Mouse (Mus musculus): ENCODE results near the gene Gm5890. TPM values are rescaled to one million over a fixed set of nuclear protein-coding genes. Genes with fewer than 3 reads are reported as not detected.
"Not testable (repeated sequence)": the region's sequence is repeated elsewhere in the genome, so short reads cannot be mapped to it uniquely, and the experiment has no call there.

Gene Gm5890
- not detected in 2 replicates for polyA plus RNA-seq (2015; fragmentation: Nextera tagmentation; extraction: Ambion mirVana)

GRCm38 (mm10) chr7:20262734-20263133, at the start of gene Gm5890:
Gm5890 (minus strand) TSS chr7:20262834.
- no CpG with 5 or more reads among the region's 3 CpGs for WGBS
- H3K4me1 ChIP-seq (replicated peaks; ENCODE audit: control insufficient read depth, insufficient read depth, low read length); H3K4me3 ChIP-seq (ENCODE audit: low read length); H3K4me2 ChIP-seq (ENCODE audit: low read depth, low read length); H3K9ac ChIP-seq (ENCODE audit: low read length); ATAC-seq (ENCODE audit: low read depth); H3K27me3 ChIP-seq (ENCODE audit: control insufficient read depth, insufficient read depth, low read depth, low read length); H3K36me3 ChIP-seq (ENCODE audit: control insufficient read depth, insufficient read depth, low read length); H3K27ac ChIP-seq (ENCODE audit: low read length); H3K9me3 ChIP-seq (ENCODE audit: control insufficient read depth, low read length): not testable (repeated sequence)

- not testable (repeated sequence) for H3K9me3 ChIP-seq (ENCODE audit: control insufficient read depth, low read length); H3K4me1 ChIP-seq (replicated peaks; ENCODE audit: control insufficient read depth, insufficient read depth, low read length); H3K4me3 ChIP-seq (ENCODE audit: low read length); H3K9ac ChIP-seq (ENCODE audit: low read length); H3K36me3 ChIP-seq (ENCODE audit: control insufficient read depth, insufficient read depth, low read length); H3K4me2 ChIP-seq (ENCODE audit: low read depth, low read length); H3K27ac ChIP-seq (ENCODE audit: low read length); ATAC-seq (ENCODE audit: low read depth); H3K27me3 ChIP-seq (ENCODE audit: control insufficient read depth, insufficient read depth, low read depth, low read length)
- WGBS = no CpG with 5 or more reads among the region's 2 CpGs
These were observed 28.9 kb downstream of the Gm5890 start, which contains the start of gene Gm4498 for GRCm38 (mm10) chr7:20233728-20234127. Gm4498 (minus strand) TSS chr7:20233828.

Other genes with a start within 250 kb of the Gm5890 start
- gene Vmn1r91, start 163.2 kb downstream of the Gm5890 start, polyA plus RNA-seq (2015; fragmentation: Nextera tagmentation; extraction: Ambion mirVana) = not detected in 2 replicates
- not detected in 2 replicates for gene Gm16442, start 140.3 kb downstream of the Gm5890 start, polyA plus RNA-seq (2015; fragmentation: Nextera tagmentation; extraction: Ambion mirVana)
- gene Vmn1r93, start 123.7 kb downstream of the Gm5890 start, polyA plus RNA-seq (2015; fragmentation: Nextera tagmentation; extraction: Ambion mirVana) = not detected in 2 replicates
- not detected in 2 replicates for gene Vmn1r94, start 94.5 kb downstream of the Gm5890 start, polyA plus RNA-seq (2015; fragmentation: Nextera tagmentation; extraction: Ambion mirVana)
- gene Vmn1r95, start 69.1 kb downstream of the Gm5890 start, polyA plus RNA-seq (2015; fragmentation: Nextera tagmentation; extraction: Ambion mirVana) = not detected in 2 replicates
- gene Gm6164, start 57.2 kb downstream of the Gm5890 start, polyA plus RNA-seq (2015; fragmentation: Nextera tagmentation; extraction: Ambion mirVana) = not detected in 2 replicates
- not detected in 2 replicates for gene Gm4498, start 29.0 kb downstream of the Gm5890 start, polyA plus RNA-seq (2015; fragmentation: Nextera tagmentation; extraction: Ambion mirVana)
- not detected in 2 replicates for gene Gm4133, start 71.2 kb upstream of the Gm5890 start, polyA plus RNA-seq (2015; fragmentation: Nextera tagmentation; extraction: Ambion mirVana)
- gene Gm5728, start 112.6 kb upstream of the Gm5890 start, polyA plus RNA-seq (2015; fragmentation: Nextera tagmentation; extraction: Ambion mirVana) = not detected in 2 replicates
- not detected in 2 replicates for gene Vmn1r100, start 155.1 kb upstream of the Gm5890 start, polyA plus RNA-seq (2015; fragmentation: Nextera tagmentation; extraction: Ambion mirVana)
- gene Vmn1r101, start 179.8 kb upstream of the Gm5890 start, polyA plus RNA-seq (2015; fragmentation: Nextera tagmentation; extraction: Ambion mirVana) = not detected in 2 replicates
- not detected in 2 replicates for gene Gm10670, start 212.1 kb upstream of the Gm5890 start, polyA plus RNA-seq (2015; fragmentation: Nextera tagmentation; extraction: Ambion mirVana)
- gene Vmn1r103, start 247.7 kb upstream of the Gm5890 start, polyA plus RNA-seq (2015; fragmentation: Nextera tagmentation; extraction: Ambion mirVana) = not detected in 2 replicates